Mouse (Mus musculus): ENCODE data around the gene Mcfd2.

GRCm38 (mm10) chr17:87282007-87282705 lies 16.4 kb upstream of the Mcfd2 start:
- TF ChIP-seq CTCF (IDR thresholded peaks at IDR 0.05; ENCODE audit: extremely low read depth, insufficient read depth, low read length) (no peak), POLR2A (IDR thresholded peaks at IDR 0.05; ENCODE audit: extremely low read depth, insufficient read depth, low read length) (0 out of 2 replicates have a peak, but pooled peaks have one; percentile 20)

All from cortical plate, adult 2 months (tissue).